Mouse (Mus musculus): Measurements from ENCODE around the gene Batf3. TPM values are rescaled to one million over a fixed set of nuclear protein-coding genes. Genes with fewer than 3 reads are reported as not detected.
A peak's percentile ranks its signal among the peaks of the same experiment; 100 is the strongest.

The Batf3 gene
- total and polyA plus RNA-seq, 2 experiments from 2014 or later: 1.3 to 1.8 TPM

DNA sequence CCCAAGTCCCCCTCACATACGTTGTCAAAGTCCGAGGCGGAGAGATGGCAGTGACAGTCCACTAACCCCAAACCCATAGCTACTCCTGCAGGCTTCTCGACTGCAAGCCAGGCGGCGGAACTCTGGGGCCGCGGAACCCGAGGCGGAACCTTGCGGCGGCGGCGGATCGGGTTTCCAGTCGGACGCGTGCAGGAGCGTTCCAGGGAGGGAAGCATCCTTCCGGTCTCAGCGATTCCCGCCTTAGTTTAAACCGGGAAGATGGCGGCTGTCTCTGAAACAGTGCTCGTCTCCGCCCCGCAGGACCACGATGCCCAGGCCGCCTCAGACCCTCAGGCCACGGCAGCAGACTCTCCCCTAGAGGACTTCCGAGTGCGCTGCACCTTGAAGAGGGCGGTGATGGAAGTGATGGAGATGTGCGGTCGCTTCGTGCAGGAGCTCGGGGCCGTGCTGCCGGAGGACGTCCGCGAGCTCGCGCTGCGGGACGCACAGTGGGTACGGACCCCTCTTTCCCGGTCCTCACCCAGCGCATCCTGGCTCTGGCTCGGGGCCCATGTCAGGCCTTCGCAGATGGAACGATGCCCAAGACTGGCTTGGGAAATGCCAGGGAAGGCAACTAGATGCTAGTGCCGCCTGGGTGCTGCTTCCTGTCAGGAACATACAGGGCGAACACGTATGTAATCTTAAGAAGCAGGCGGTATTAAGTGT lies 34.7 kb upstream of the Batf3 start, which contains the start of the genes Tatdn3 and Nsl1:
Gene Tatdn3 (minus strand): TSS at position 152 of the 705 bp plus-strand sequence.
Gene Nsl1 (plus strand): TSS at position 232 of the 705 bp plus-strand sequence.
- H3K4me2 ChIP-seq (ENCODE audit: low read depth): peak within 1 kb of the TSS; percentile 96
- ATAC-seq: peak; percentile 98
- peaks cover 6% of the 10 kb centered on the region for H3K4me1 ChIP-seq (ENCODE audit: insufficient read depth)
- peak; percentile 93 for DNase-seq
- H3K27ac ChIP-seq (ENCODE audit: low read depth, low read length): peak within 1 kb of the TSS; percentile 66
- peak within 1 kb of the TSS; percentile 67 for H3K4me3 ChIP-seq (ENCODE audit: low read depth, low read length)
- H3K9ac ChIP-seq: peak within 1 kb of the TSS; percentile 82
- H3K27me3 ChIP-seq (ENCODE audit: insufficient read depth, low read length): no peaks in the 10 kb centered on the region
- 1% methylated on average over 56 of the region's 56 CpGs for WGBS
- H3K36me3 ChIP-seq (ENCODE audit: insufficient read depth): no peaks in the 10 kb centered on the region
- peak; percentile 56 for TF ChIP-seq CTCF (IDR thresholded peaks at IDR 0.05; ENCODE audit: low read depth)
- no peaks in the 10 kb centered on the region for H3K9me3 ChIP-seq (ENCODE audit: low read length)

DNA sequence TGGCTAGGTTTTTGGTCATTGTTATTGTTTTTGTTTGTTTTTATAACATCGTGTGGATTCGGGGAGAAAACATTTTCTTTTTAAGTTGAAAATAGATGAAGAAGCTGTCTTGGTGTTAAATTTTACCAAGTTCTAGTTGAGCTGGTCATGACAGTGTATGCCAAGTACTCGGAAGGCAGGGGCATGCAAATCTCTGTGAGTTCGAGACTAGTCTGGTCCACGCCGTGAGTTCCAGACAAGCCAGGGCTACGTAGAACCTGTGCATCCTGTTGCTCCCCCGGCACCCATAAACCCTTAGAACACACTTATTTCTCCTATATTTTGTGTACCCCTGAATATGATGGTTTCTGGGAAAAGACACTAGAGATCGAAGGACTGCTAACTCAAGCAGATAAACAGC lies 33.9 kb upstream of the Batf3 start:
- WGBS: 63% methylated on average over 9 of the region's 9 CpGs
- Histone ChIP-seq H3K9me3 (ENCODE audit: low read length) (no peaks in the 10 kb centered on the region), H3K27me3 (ENCODE audit: insufficient read depth, low read length) (no peaks in the 10 kb centered on the region), H3K4me3 (ENCODE audit: low read depth, low read length) (peak overlapping the region; percentile 67; the same call in 1 of the 2 replicates), H3K4me1 (ENCODE audit: insufficient read depth) (peaks cover 6% of the 10 kb centered on the region), H3K9ac (no peak overlapping the region), H3K27ac (ENCODE audit: low read depth, low read length) (no peak overlapping the region), H3K4me2 (ENCODE audit: low read depth) (peak overlapping the region; percentile 96), H3K36me3 (ENCODE audit: insufficient read depth) (no peaks in the 10 kb centered on the region)
- no peak for DNase-seq
- ATAC-seq: no peak
- TF ChIP-seq CTCF (IDR thresholded peaks at IDR 0.05; ENCODE audit: low read depth): no peak

DNA sequence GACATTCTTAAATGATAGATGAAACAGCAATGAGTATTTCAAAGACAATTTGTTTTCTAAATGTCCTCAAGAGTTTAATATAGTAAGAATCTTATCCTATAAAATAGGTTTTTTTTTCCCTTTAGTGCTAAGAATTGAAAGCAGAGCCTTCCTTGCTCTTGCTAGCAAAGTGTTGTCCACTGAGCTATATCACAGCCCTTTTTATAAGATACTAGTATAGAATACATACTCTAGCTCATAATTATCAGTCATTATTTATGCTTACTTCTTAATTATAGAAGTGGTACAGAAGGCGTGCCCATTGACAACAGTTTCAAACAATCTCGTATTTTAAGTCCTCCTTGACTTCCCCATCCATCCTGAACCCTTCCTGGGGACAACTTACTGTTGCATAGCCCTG lies 33.1 kb upstream of the Batf3 start:
- DNase-seq (no peak), ATAC-seq (no peak)
- 80% methylated on average over 2 of the region's 2 CpGs for WGBS
- Histone ChIP-seq H3K4me2 (ENCODE audit: low read depth) (no peak overlapping the region), H3K36me3 (ENCODE audit: insufficient read depth) (no peaks in the 10 kb centered on the region), H3K27me3 (ENCODE audit: insufficient read depth, low read length) (no peaks in the 10 kb centered on the region), H3K27ac (ENCODE audit: low read depth, low read length) (no peak overlapping the region), H3K4me1 (ENCODE audit: insufficient read depth) (peaks cover 6% of the 10 kb centered on the region), H3K9me3 (ENCODE audit: low read length) (no peaks in the 10 kb centered on the region), H3K4me3 (ENCODE audit: low read depth, low read length) (no peak overlapping the region), H3K9ac (no peak overlapping the region)
- no peak for TF ChIP-seq CTCF (IDR thresholded peaks at IDR 0.05; ENCODE audit: low read depth)

DNA sequence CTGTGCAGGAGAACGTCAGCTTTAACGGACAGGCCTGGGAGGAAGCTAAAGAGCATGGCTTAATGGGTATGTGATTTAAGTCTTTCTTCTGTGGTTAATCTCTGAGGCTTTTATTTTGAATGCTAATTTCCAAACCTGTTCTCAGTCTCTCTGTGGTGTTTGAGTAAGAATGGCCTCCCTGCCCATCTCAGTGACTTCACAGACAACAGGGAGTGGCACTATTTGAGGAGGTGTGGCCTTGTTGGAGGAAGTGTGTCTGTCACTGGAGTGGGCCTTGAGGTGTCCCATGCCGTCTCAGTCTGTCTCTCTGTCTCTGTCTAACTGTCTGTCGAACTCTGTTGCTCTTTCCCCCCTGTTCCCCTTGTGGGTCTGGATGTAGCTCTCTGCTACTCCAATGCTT lies 32.5 kb upstream of the Batf3 start:
- no peak for ATAC-seq
- H3K4me2 ChIP-seq (ENCODE audit: low read depth): no peak overlapping the region
- H3K4me1 ChIP-seq (ENCODE audit: insufficient read depth): peaks cover 6% of the 10 kb centered on the region
- no peaks in the 10 kb centered on the region for H3K27me3 ChIP-seq (ENCODE audit: insufficient read depth, low read length)
- no peak overlapping the region for H3K9ac ChIP-seq
- no peak overlapping the region for H3K4me3 ChIP-seq (ENCODE audit: low read depth, low read length)
- H3K27ac ChIP-seq (ENCODE audit: low read depth, low read length): no peak overlapping the region
- 0 out of 2 replicates have a peak, but pooled peaks cover under 1% of the 10 kb centered on the region for H3K36me3 ChIP-seq (ENCODE audit: insufficient read depth)
- no peaks in the 10 kb centered on the region for H3K9me3 ChIP-seq (ENCODE audit: low read length)
- WGBS: 84% methylated on average over 4 of the region's 4 CpGs
- DNase-seq: no peak
- TF ChIP-seq CTCF (IDR thresholded peaks at IDR 0.05; ENCODE audit: low read depth): no peak

DNA sequence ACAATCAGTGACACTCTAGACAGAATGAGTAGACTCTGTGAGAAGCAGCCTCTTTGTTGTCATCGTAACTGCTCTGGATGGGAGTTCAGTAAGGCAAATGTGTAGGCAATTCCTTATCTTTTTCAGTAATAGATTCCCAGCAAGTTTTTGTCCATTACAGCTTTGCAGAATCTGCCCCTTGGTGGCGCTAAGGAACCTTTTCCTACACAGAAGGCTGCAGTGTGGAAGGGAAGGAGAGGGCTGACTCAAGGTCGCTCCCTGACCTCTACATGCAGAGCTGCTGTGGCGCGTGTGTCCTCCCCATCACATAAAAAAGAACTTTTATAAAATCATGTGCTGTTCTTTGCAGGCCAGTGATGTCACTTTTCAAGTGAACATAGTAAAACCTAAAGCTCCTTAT lies 29.3 kb upstream of the Batf3 start:
- H3K9ac ChIP-seq: no peak overlapping the region
- no peak for ATAC-seq
- H3K27ac ChIP-seq (ENCODE audit: low read depth, low read length): no peak overlapping the region
- H3K27me3 ChIP-seq (ENCODE audit: insufficient read depth, low read length): no peaks in the 10 kb centered on the region
- DNase-seq: no peak
- H3K9me3 ChIP-seq (ENCODE audit: low read length): no peaks in the 10 kb centered on the region
- no peak overlapping the region for H3K4me3 ChIP-seq (ENCODE audit: low read depth, low read length)
- 80% methylated on average over 5 of the region's 5 CpGs for WGBS
- no peaks in the 10 kb centered on the region; the same call in 1 of the 2 replicates for H3K4me1 ChIP-seq (ENCODE audit: insufficient read depth)
- no peak overlapping the region for H3K4me2 ChIP-seq (ENCODE audit: low read depth)
- peak; percentile 44 for TF ChIP-seq CTCF (IDR thresholded peaks at IDR 0.05; ENCODE audit: low read depth)
- H3K36me3 ChIP-seq (ENCODE audit: insufficient read depth): 0 out of 2 replicates have a peak, but pooled peaks cover 4% of the 10 kb centered on the region

DNA sequence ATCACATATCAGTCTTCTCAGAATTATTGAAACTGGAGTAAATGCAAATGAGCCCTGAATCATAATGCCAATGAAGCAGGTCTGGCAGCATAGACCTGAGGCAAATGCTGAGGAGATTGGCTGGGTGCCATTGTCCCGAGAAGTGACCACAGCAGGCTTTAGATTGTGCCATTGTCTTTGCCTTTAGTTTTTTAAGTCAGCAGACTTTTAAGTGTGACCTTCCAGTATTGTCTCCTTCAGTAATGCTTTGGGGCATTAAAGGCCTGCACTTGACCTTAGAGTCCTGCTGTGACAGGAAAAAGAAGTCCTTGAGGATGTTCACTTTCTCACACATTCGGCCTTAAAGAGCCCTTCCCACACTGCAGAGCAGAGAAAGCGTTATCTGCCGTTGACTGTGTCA lies 27.4 kb upstream of the Batf3 start:
- H3K4me2 ChIP-seq (ENCODE audit: low read depth): no peak overlapping the region
- ATAC-seq (no peak), DNase-seq (no peak)
- no peaks in the 10 kb centered on the region for H3K27me3 ChIP-seq (ENCODE audit: insufficient read depth, low read length)
- H3K27ac ChIP-seq (ENCODE audit: low read depth, low read length): no peak overlapping the region
- no peaks in the 10 kb centered on the region for H3K9me3 ChIP-seq (ENCODE audit: low read length)
- 0 out of 2 replicates have a peak, but pooled peaks cover 4% of the 10 kb centered on the region for H3K36me3 ChIP-seq (ENCODE audit: insufficient read depth)
- no peak overlapping the region for H3K4me3 ChIP-seq (ENCODE audit: low read depth, low read length)
- no peak overlapping the region for H3K9ac ChIP-seq
- H3K4me1 ChIP-seq (ENCODE audit: insufficient read depth): no peaks in the 10 kb centered on the region
- 87% methylated on average over 4 of the region's 4 CpGs for WGBS
- TF ChIP-seq CTCF (IDR thresholded peaks at IDR 0.05; ENCODE audit: low read depth): no peak

DNA sequence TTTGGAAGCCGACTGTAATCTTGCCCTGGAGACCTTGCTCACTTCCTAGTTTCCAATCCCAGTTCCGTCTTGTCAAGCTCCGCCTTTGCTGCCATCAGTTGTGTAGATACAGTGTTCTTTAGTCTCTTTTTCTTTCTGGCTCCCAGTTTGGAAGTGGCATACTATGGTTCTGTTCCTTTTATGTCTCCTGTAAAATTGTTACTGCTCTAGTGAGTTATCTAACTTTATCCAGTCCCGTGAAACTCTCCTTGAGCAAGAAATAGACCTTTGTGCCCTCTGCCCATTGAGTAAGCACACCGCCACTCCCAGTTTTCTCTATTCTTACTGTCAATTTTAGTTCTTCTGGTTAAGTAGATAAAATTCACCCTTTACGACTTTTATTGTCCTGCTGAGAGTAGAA lies 26.0 kb upstream of the Batf3 start:
- H3K36me3 ChIP-seq (ENCODE audit: insufficient read depth): 0 out of 2 replicates have a peak, but pooled peaks cover 4% of the 10 kb centered on the region
- no peaks in the 10 kb centered on the region for H3K4me1 ChIP-seq (ENCODE audit: insufficient read depth)
- no peak overlapping the region for H3K4me2 ChIP-seq (ENCODE audit: low read depth)
- 91% methylated on average over 6 of the region's 6 CpGs for WGBS
- no peak overlapping the region for H3K27ac ChIP-seq (ENCODE audit: low read depth, low read length)
- no peak overlapping the region for H3K9ac ChIP-seq
- no peaks in the 10 kb centered on the region for H3K9me3 ChIP-seq (ENCODE audit: low read length)
- no peak overlapping the region for H3K4me3 ChIP-seq (ENCODE audit: low read depth, low read length)
- ATAC-seq: no peak
- no peak for TF ChIP-seq CTCF (IDR thresholded peaks at IDR 0.05; ENCODE audit: low read depth)
- DNase-seq: no peak
- H3K27me3 ChIP-seq (ENCODE audit: insufficient read depth, low read length): no peaks in the 10 kb centered on the region

Measured in forebrain, postnatal 0 days (tissue).